Mouse (Mus musculus): ENCODE results near the gene Snx32. TPM values are rescaled to one million over a fixed set of nuclear protein-coding genes. Genes with fewer than 3 reads are reported as not detected.
"Not testable (repeated sequence)": the region's sequence is repeated elsewhere in the genome, so short reads cannot be mapped to it uniquely, and the experiment has no call there.

Gene Snx32
- polyA plus RNA-seq, 1 experiment from 2014 or later: 8.6 TPM

DNA sequence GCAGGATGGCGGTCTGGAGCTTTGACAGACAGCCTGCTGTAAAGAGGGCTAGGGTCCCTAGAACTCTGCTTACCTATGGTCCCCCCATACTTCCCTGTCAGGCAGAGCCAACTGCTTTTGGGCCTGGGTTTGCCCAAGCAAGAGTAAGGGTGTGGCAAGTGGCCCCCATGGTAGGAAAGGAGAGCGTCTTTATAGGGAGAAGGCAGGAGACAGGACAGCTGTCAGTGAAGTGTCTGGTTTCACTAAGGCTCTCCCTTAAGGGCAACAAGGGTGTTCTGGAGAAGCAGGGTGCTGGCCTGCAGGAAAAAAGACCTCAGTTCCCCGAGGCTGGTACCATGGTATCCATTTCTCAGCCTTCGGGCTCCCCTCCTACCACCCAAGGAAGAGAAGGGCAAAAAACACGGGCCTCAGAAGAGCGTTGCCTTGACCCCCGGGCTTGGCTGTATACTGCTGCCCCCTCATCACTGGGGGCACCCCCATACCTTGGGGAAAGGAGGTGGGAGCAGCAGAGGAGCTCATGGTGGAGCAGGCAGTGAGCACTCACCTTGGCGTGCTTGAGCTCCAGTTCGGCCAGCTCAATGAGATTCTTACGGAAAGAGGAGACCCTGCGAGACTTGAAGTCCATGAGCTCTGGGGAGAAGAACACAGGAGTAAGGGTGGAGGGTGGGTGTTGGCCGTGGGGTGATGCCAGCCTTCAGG is 14.8 kb downstream of the Snx32 start:
- no peak overlapping the region for H3K4me2 ChIP-seq (ENCODE audit: low read depth, severe bottlenecking)
- no peak overlapping the region for H3K9ac ChIP-seq (ENCODE audit: low read length)
- H3K27ac ChIP-seq (replicated peaks; ENCODE audit: low read depth, low read length): no peak overlapping the region
- H3K27me3 ChIP-seq (ENCODE audit: control insufficient read depth, insufficient read depth, low read length): no peaks in the 10 kb centered on the region
- ATAC-seq (ENCODE audit: insufficient number of reproducible peaks, low FRiP score, low TSS enrichment, low read depth) (no peak), DNase-seq (ENCODE audit: low spot score) (no peak)
- no peak overlapping the region for H3K4me3 ChIP-seq (ENCODE audit: low read depth, low read length)
- 81% methylated on average over 12 of the region's 12 CpGs for WGBS
- 0 out of 2 replicates have a peak, but pooled peaks cover 5% of the 10 kb centered on the region for H3K4me1 ChIP-seq (ENCODE audit: control insufficient read depth, insufficient read depth, low read length)
- peaks cover 27% of the 10 kb centered on the region for H3K36me3 ChIP-seq (ENCODE audit: control insufficient read depth, insufficient read depth, low read length)
- no peaks in the 10 kb centered on the region for H3K9me3 ChIP-seq (ENCODE audit: control insufficient read depth, low read length)

DNA sequence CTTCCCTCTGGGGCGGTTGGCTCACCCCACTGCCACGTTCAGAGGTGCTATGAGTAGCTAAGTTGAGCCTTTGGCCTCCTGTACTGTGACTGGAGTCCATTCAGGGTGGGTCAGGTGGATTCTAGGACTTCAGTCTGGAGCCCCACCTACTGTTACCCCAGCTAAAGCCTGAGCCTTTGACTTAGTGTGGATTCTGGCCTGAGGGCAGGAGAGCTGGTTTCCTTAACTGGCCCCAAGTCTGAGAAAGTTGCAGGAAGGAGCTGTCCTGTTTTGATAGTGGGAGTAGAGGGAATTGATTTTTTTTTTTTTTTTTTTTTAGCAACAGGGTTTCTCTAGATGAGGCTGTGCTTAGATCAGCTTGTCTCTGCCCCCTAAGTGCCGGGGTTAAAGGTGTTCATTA is 16.0 kb downstream of the Snx32 start:
- H3K36me3 ChIP-seq (ENCODE audit: control insufficient read depth, insufficient read depth, low read length): peaks cover 27% of the 10 kb centered on the region

DNA sequence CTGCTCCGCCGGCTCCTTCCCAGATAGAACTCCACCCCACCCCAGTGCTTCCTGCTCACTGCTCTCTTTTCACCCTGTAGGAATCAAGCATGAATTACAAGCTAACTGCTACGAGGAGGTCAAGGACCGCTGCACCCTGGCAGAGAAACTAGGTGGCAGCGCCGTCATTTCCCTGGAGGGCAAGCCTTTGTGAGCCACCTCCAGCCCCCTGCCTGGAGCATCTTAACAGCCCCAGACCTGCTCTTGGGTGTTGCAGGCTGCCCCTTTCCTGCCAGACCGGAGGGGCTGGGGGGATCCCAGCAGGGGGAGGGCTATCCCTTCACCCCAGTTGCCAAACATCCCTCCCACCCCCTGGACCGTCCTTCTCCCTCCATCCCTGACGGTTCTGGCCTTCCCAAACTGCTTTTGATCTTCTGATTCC is 17.0 kb downstream of the Snx32 start:
- not testable (repeated sequence) for DNase-seq (ENCODE audit: low spot score); H3K4me2 ChIP-seq (ENCODE audit: low read depth, severe bottlenecking); H3K27me3 ChIP-seq (ENCODE audit: control insufficient read depth, insufficient read depth, low read length); ATAC-seq (ENCODE audit: insufficient number of reproducible peaks, low FRiP score, low TSS enrichment, low read depth); H3K4me3 ChIP-seq (ENCODE audit: low read depth, low read length); H3K27ac ChIP-seq (replicated peaks; ENCODE audit: low read depth, low read length); H3K9me3 ChIP-seq (ENCODE audit: control insufficient read depth, low read length); H3K9ac ChIP-seq (ENCODE audit: low read length); H3K4me1 ChIP-seq (ENCODE audit: control insufficient read depth, insufficient read depth, low read length)
- WGBS: 72% methylated on average over 9 of the region's 9 CpGs
- H3K36me3 ChIP-seq (ENCODE audit: control insufficient read depth, insufficient read depth, low read length): peaks cover 27% of the 10 kb centered on the region

More for the DNA sequence above, 16.0 kb downstream of the Snx32 start:
- Histone ChIP-seq H3K27me3 (ENCODE audit: control insufficient read depth, insufficient read depth, low read length) (no peaks in the 10 kb centered on the region), H3K4me3 (ENCODE audit: low read depth, low read length) (no peak overlapping the region), H3K9ac (ENCODE audit: low read length) (no peak overlapping the region), H3K27ac (replicated peaks; ENCODE audit: low read depth, low read length) (no peak overlapping the region), H3K9me3 (ENCODE audit: control insufficient read depth, low read length) (no peaks in the 10 kb centered on the region), H3K4me2 (ENCODE audit: low read depth, severe bottlenecking) (no peak overlapping the region), H3K4me1 (ENCODE audit: control insufficient read depth, insufficient read depth, low read length) (0 out of 2 replicates have a peak, but pooled peaks cover 5% of the 10 kb centered on the region)
- ATAC-seq (ENCODE audit: insufficient number of reproducible peaks, low FRiP score, low TSS enrichment, low read depth): no peak
- no peak for DNase-seq (ENCODE audit: low spot score)
- WGBS: 92% methylated on average over 3 of the region's 3 CpGs

DNA sequence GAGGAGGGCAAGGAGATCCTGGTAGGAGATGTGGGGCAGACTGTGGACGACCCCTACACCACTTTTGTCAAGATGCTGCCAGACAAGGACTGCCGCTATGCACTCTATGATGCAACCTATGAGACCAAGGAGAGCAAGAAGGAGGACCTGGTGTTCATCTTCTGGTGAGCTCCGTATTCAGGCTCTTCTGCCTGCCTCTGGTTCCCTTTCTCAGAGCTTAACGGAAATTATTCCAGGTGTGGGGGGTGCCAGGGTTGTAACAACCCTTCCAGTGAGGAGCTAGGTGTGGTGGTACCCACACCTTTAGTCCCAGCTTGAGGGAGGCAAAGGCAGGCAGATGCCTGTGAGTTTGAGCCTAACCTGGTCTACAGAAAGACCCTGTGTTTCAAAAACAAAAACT is 17.7 kb downstream of the Snx32 start:
- no peak for ATAC-seq (ENCODE audit: insufficient number of reproducible peaks, low FRiP score, low TSS enrichment, low read depth)
- Histone ChIP-seq H3K27me3 (ENCODE audit: control insufficient read depth, insufficient read depth, low read length) (no peaks in the 10 kb centered on the region), H3K36me3 (ENCODE audit: control insufficient read depth, insufficient read depth, low read length) (peaks cover 27% of the 10 kb centered on the region), H3K9ac (ENCODE audit: low read length) (no peak overlapping the region), H3K4me1 (ENCODE audit: control insufficient read depth, insufficient read depth, low read length) (0 out of 2 replicates have a peak, but pooled peaks cover 5% of the 10 kb centered on the region), H3K4me2 (ENCODE audit: low read depth, severe bottlenecking) (no peak overlapping the region), H3K27ac (replicated peaks; ENCODE audit: low read depth, low read length) (no peak overlapping the region), H3K4me3 (ENCODE audit: low read depth, low read length) (no peak overlapping the region), H3K9me3 (ENCODE audit: control insufficient read depth, low read length) (no peaks in the 10 kb centered on the region)
- no peak for DNase-seq (ENCODE audit: low spot score)
- WGBS: 88% methylated on average over 4 of the region's 4 CpGs

DNA sequence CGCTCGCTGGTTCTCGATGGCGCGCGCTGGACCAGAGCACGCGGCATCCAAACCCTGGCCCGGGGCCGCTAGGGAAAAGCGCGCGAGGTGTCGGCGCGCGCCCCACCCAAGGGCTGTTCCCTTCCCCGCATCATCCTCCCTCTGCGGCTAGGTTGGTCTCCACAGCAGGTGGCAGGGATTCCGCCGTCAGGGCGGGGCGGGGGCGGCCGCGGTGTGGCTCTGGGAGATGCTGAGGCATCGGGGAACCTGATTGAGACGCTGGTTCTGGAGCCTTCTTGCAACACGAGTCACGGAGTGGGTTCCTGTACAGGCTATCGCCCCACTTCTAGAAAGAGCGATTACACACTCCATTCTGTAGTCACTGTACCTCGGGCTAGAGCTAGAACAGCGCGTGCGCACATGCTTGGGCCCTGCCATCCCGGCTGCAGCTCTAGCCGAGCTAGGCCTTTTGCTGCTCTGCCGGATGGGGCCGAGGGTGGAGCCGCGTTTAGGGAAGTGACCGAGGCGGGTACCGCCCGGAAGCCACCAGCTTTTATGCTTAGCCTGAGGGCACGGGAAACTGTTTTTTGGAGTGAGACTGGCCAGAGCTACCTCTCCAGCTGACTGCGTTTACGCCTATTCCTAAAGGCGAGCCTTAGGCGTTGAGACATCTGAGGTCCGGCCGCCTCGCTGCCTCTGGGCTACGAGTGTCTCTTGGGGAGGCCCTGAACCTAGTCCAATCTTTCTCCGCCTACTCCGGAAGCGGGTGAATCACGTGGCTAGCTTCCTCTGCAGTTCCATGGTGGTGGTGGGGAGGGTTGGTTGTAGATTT is 19.2 kb downstream of the Snx32 start:
- Histone ChIP-seq H3K4me1 (ENCODE audit: control insufficient read depth, insufficient read depth, low read length) (peaks cover 9% of the 10 kb centered on the region; the same call in 1 of the 2 replicates), H3K4me3 (ENCODE audit: low read depth, low read length) (peak overlapping the region; percentile 100), H3K4me2 (ENCODE audit: low read depth, severe bottlenecking) (peak overlapping the region; percentile 59), H3K27me3 (ENCODE audit: control insufficient read depth, insufficient read depth, low read length) (no peaks in the 10 kb centered on the region), H3K27ac (replicated peaks; ENCODE audit: low read depth, low read length) (peak overlapping the region; percentile 97), H3K9me3 (ENCODE audit: control insufficient read depth, low read length) (no peaks in the 10 kb centered on the region), H3K9ac (ENCODE audit: low read length) (peak overlapping the region; percentile 94), H3K36me3 (ENCODE audit: control insufficient read depth, insufficient read depth, low read length) (peaks cover 23% of the 10 kb centered on the region)
- DNase-seq (ENCODE audit: low spot score) (peak; percentile 80), ATAC-seq (ENCODE audit: insufficient number of reproducible peaks, low FRiP score, low TSS enrichment, low read depth) (peak; percentile 15; the same call in 1 of the 2 replicates)
- 0% methylated on average over 59 of the region's 59 CpGs for WGBS

DNA sequence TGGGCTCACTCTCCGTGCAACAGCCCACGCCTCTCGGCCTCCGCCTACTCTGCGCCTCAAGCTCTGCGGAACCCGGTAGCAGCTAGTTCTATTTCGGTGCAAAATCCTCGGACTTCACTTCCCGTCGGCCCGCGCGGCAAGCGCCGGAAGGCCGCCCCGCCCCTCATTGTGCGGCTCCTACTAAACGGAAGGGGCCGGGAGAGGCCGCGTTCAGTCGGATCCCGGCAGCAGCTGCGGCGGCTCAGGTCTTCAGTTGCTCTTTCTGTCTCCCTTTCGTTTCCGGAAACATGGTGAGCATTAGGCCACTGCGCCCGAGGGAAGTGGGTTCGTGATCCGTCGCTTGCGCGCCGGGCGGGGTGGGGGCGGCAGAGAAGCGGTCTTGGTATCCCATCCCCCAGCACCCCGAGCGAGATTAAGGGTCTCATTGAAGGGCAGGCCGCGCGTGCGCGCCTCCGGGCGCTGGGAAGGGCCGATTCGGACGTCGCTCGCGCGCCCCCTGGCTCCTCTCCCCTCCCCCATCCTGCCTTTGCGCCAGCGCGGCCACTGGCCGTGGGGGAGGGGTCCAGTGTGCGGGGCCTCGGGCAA is 19.9 kb downstream of the Snx32 start, which contains the start of gene Cfl1:
Cfl1 (plus strand) TSS at position 143 of the 585 bp plus-strand sequence.
- peak within 1 kb of the TSS; percentile 59 for H3K4me2 ChIP-seq (ENCODE audit: low read depth, severe bottlenecking)
- under 1% methylated on average over 62 of the region's 62 CpGs for WGBS
- H3K27ac ChIP-seq (replicated peaks; ENCODE audit: low read depth, low read length): peak within 1 kb of the TSS; percentile 97
- H3K27me3 ChIP-seq (ENCODE audit: control insufficient read depth, insufficient read depth, low read length): no peaks in the 10 kb centered on the region
- H3K9ac ChIP-seq (ENCODE audit: low read length): peak within 1 kb of the TSS; percentile 94
- H3K36me3 ChIP-seq (ENCODE audit: control insufficient read depth, insufficient read depth, low read length): peaks cover 20% of the 10 kb centered on the region
- DNase-seq (ENCODE audit: low spot score) (peak; percentile 96), ATAC-seq (ENCODE audit: insufficient number of reproducible peaks, low FRiP score, low TSS enrichment, low read depth) (peak; percentile 45)
- peak within 1 kb of the TSS; percentile 100 for H3K4me3 ChIP-seq (ENCODE audit: low read depth, low read length)
- H3K9me3 ChIP-seq (ENCODE audit: control insufficient read depth, low read length): no peaks in the 10 kb centered on the region
- H3K4me1 ChIP-seq (ENCODE audit: control insufficient read depth, insufficient read depth, low read length): peaks cover 9% of the 10 kb centered on the region; the same call in 1 of the 2 replicates

DNA sequence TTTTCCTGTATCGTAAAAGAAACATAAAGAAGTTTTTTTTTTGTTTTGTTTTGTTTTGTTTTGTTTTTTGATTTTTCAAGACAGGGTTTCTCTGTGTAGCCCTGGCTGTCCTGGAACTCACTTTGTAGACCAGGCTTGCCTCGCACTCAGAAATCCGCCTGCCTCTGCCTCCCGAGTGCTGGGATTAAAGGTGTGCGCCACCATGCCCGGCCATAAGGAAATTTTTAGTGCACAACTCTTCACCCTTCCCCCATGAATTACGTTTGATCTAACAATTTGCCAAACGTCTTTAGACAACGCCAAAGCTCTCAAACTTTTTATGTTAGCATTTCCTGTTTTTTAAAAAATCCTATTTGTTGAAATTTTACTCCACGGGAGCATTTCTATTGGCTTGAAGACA is 20.6 kb downstream of the Snx32 start:
- H3K4me2 ChIP-seq (ENCODE audit: low read depth, severe bottlenecking): peak overlapping the region; percentile 20; the same call in 1 of the 2 replicates
- H3K36me3 ChIP-seq (ENCODE audit: control insufficient read depth, insufficient read depth, low read length): peaks cover 21% of the 10 kb centered on the region
- not testable (repeated sequence) for H3K9me3 ChIP-seq (ENCODE audit: control insufficient read depth, low read length); H3K9ac ChIP-seq (ENCODE audit: low read length); DNase-seq (ENCODE audit: low spot score); H3K4me1 ChIP-seq (ENCODE audit: control insufficient read depth, insufficient read depth, low read length); H3K27me3 ChIP-seq (ENCODE audit: control insufficient read depth, insufficient read depth, low read length); ATAC-seq (ENCODE audit: insufficient number of reproducible peaks, low FRiP score, low TSS enrichment, low read depth)
- WGBS: 57% methylated on average over 10 of the region's 10 CpGs
- H3K4me3 ChIP-seq (ENCODE audit: low read depth, low read length): peak overlapping the region; percentile 100; the same call in 1 of the 2 replicates
- H3K27ac ChIP-seq (replicated peaks; ENCODE audit: low read depth, low read length): peak overlapping the region; percentile 97; the same call in 1 of the 2 replicates

Data from limb, embryonic 11.5 days (tissue).